Mouse (Mus musculus): ENCODE measurements at regions not wholly inside any gene's neighbourhood (a gene's known extent, or its start where the extent isn't known, plus 50 kb on each side); places are given as distances from the start of the nearest gene placed in this dataset.

DNA sequence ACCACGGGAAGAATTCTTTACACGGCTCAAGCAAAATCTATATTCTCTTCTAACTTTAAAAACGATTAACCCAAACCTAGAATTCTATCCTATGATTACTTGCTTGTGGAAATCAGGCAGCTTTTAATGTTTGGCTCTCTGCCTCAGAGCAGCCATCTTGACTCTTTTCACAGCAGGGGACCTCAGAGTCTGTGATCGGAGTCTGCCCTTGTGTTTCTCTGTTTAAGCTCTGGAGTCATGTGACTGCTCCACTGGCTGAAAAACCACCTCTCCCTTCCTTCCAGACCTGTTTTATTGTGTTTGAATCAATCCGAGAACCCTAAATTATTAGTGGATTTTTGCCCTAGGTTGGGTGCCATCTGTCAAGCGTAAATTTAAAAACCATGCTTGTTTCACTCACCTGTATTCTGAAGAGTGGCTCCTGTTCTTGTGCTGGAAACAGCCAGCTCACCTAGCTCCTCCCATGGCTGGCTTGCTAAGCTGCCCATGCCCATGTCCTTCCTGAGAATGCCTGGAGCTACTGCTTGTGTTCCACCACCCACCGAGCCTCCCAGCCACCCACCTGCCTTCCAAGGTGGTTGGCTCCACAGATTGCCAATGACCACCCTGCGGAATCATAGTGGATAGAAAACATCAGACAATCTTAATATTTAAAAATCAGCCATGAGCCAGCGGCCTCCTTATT lies 62.6 kb downstream of the Perp start:
- CTCF ChIA-PET = no interaction called here

DNA sequence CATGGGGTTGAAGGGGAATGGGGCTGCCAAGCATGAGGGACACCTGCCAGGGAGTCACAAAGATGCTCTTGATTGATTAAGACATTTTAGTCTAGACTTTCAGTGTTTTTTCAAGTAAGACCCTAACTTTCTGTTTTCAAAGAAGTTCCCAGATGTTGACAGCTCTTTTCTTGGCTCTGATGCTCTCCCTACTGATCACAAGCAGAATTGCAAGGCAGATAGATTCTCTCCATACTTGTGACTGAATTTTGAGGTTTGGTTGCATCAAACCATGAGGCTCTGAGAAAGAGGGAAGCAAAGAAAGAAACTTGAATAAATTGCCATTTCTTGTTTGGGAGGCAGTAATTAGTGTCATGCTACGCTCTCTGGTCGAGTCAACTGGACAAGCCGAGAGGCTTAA lies 64.5 kb downstream of the Perp start:
- CTCF ChIA-PET = no interaction called here

- CTCF ChIA-PET = interaction anchor here (0.8 kb wide), 1 partner anchor 366 kb away, joined by 4 read pairs; no protein-coding TSS in a partner anchor
These were observed 66.1 kb downstream of the Perp start for GRCm38 (mm10) chr10:18910898-18911297.

DNA sequence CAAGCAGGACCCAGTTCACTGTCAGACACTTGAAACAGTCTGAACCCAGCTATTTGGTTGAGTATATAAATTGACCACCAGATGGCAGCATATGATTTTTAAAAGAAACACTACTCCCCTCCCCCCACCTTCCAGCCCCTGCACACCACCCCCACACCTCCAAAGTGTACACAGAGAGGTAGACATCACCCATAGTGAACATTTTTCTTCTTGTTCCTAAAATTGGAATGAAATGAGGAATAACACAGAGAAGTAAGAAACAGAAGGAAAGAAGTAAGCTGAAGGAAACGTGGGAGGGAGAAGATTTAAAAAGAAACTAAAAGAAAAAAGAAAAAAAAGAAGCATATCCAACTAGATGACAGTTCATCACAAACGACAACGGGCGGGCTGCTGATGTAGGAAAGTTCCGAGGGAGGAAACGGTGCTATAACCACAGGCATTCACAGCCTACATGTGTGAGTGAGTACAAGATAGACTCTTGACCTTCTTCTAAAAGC lies 72.3 kb downstream of the Perp start:
- CTCF ChIA-PET = interaction anchor here (0.7 to 1.3 kb wide), 4 partner anchors 178 to 537 kb away, joined by 3 to 12 read pairs (median 6); no protein-coding TSS in a partner anchor

- CTCF ChIA-PET = no interaction called here
These were observed 78.4 kb downstream of the Perp start for GRCm38 (mm10) chr10:18923088-18923821.

DNA sequence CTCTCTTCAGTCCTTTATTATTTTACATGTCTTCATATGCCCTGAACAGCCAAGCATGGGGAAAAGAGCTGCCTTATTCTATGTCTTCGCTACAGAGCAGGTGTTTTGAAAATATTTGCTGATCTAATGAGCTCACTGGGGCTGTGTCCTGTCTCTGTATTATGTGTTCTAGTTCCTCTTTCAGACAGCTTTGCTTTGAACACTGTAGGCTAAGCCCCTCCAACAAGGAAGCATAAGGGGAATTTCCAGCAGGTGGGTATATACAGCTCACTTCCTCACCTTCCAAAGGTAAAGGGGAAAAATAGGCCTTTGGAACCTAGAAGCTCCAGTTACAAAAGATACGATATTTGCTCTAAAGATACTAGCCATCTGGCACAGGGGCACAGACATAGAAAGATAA lies 83.0 kb downstream of the Perp start:
- CTCF ChIA-PET = no interaction called here

DNA sequence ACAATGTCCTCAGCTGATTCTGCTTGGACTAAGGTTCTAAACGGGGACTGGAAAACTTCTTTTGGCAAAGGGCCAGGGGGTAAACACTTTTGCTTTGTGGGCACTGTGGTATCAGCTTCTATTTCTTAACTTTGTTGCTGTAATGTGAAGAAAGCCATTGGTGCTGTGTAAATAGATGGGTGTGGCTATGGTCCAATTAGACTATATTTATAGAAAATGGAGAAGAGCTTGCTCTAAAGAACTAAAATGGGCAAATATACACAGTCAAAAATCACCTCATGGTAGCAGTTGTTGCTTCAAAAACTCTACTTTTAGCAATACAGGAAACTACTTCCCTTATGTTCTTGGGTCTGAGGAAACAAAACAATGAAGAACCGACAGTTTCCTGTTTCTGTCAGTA lies 84.1 kb downstream of the Tnfaip3 start:
- CTCF ChIA-PET = no interaction called here

- CTCF ChIA-PET = no interaction called here
These were observed 74.0 kb downstream of the Tnfaip3 start for GRCm38 (mm10) chr10:18941447-18941846.

- CTCF ChIA-PET = no interaction called here
These were observed 73.5 kb downstream of the Tnfaip3 start for GRCm38 (mm10) chr10:18941908-18942307.

DNA sequence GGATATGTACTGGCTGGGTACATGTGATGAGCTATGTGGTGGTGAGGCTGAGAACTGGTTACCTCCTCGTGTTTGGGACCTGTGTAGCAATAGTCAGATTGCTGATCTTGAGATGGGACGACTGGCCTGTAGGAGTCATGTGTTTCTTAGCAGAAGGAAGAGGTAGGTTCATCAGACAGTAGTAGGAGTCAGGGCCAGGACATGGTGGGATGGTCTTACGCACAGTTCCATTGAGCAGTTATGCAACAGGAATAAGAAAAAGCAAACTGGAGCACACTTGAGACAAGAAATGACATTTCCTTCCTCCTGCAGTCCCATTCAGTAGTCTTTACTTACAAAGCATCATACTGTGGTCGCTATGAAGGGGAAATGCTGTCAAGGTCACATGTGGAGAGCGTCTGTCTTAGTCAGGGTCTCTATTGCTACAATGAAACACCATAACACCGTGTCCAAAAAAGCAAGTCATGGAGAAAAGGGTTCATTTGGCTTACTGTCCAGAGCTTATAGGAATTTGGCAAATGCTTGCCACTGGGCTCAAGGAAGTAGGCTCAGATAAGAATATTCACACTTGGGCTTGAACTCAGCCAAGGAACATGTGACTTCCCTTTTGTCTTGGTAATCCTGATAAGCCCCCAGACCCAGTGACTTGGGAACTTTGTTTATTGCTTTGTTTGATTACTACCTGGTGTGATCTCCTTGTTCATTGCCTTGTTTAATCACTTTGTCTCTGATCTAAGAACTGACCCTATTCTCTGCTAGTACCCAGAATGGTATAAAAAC lies 72.0 kb downstream of the Tnfaip3 start:
- CTCF ChIA-PET = no interaction called here

DNA sequence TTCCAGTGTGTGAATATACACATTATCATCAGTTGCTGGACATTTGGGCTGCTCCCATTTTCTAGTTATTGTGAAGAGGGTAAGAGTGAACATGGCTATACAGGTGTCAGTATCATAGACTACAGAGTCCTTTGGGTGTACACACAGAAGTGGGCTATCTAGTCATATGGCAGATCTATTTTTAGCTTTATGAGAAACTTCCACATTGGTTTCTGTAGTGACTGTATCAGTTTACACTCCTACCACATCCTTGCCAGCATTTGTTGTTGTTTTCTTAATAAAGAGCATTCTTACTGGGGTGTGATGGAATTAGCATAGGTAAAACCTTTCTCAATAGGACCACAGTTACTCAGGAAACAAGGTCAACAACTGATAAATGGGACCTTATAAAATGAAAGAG lies 68.7 kb downstream of the Tnfaip3 start:
- CTCF ChIA-PET = no interaction called here

All from spleen, embryonic (tissue).